Comparison of ENCODE assay signal across 8 mouse cellular contexts in genomic region chr4:155409058-155409776, GRCm38 (mm10). TPM values are rescaled to one million over a fixed set of nuclear protein-coding genes. Genes with fewer than 3 reads are reported as not detected.
DNase-seq lines count a peak whose midpoint lies in the region; ATAC-seq and TF ChIP-seq lines count a peak whose summit lies in the region.

TSS of gene Cfap74 (plus strand) at chr4:155409190.

- H3K27me3 ChIP-seq in embryonic facial prominence, embryonic 13.5 days: no peaks in the 10 kb centered on the region
- no peaks in the 10 kb centered on the region for H3K27me3 ChIP-seq in kidney, adult 2 months (replicated peaks; ENCODE audit: control insufficient read depth, insufficient read depth, low read length)
- no peaks in the 10 kb centered on the region for H3K27me3 ChIP-seq in limb, embryonic 11.5 days (ENCODE audit: control insufficient read depth, insufficient read depth, low read length)
- no peaks in the 10 kb centered on the region for H3K27me3 ChIP-seq in midbrain, embryonic 15.5 days (replicated peaks)
- no peaks in the 10 kb centered on the region for H3K27me3 ChIP-seq in stomach, embryonic 14.5 days (ENCODE audit: control insufficient read depth, insufficient read depth, low read length)

- ATAC-seq in embryonic facial prominence, embryonic 13.5 days (ENCODE audit: insufficient number of reproducible peaks, insufficient read depth, low FRiP score, low TSS enrichment, low read depth): peak; percentile 91
- ATAC-seq in limb, embryonic 11.5 days (ENCODE audit: insufficient number of reproducible peaks, low FRiP score, low TSS enrichment, low read depth): peak; percentile 97
- ATAC-seq in midbrain, embryonic 15.5 days (replicated peaks): peak; percentile 99
- peak; percentile 91 for ATAC-seq in stomach, embryonic 14.5 days (ENCODE audit: insufficient number of reproducible peaks, insufficient read depth, low FRiP score, low read depth)

- peak within 1 kb of the TSS; percentile 87 for H3K4me2 ChIP-seq in embryonic facial prominence, embryonic 13.5 days
- peak within 1 kb of the TSS; percentile 88 for H3K4me2 ChIP-seq in limb, embryonic 11.5 days (ENCODE audit: low read depth, severe bottlenecking)
- H3K4me2 ChIP-seq in midbrain, embryonic 15.5 days: peak within 1 kb of the TSS; percentile 79
- peak within 1 kb of the TSS; percentile 70 for H3K4me2 ChIP-seq in stomach, embryonic 14.5 days (replicated peaks; ENCODE audit: low read depth, low read length)

- H3K4me1 ChIP-seq in embryonic facial prominence, embryonic 13.5 days: peaks cover 10% of the 10 kb centered on the region; the same call in 1 of the 2 replicates
- no peaks in the 10 kb centered on the region for H3K4me1 ChIP-seq in kidney, adult 2 months (ENCODE audit: control insufficient read depth, insufficient read depth, low read length)
- peaks cover 4% of the 10 kb centered on the region; the same call in 1 of the 2 replicates for H3K4me1 ChIP-seq in limb, embryonic 11.5 days (ENCODE audit: control insufficient read depth, insufficient read depth, low read length)
- H3K4me1 ChIP-seq in midbrain, embryonic 15.5 days: peaks cover 8% of the 10 kb centered on the region
- 0 out of 2 replicates have a peak, but pooled peaks cover 3% of the 10 kb centered on the region for H3K4me1 ChIP-seq in stomach, embryonic 14.5 days (ENCODE audit: control insufficient read depth, insufficient read depth, low read length)

- H3K4me3 ChIP-seq in embryonic facial prominence, embryonic 13.5 days: peak within 1 kb of the TSS; percentile 57
- peak within 1 kb of the TSS; percentile 44 for H3K4me3 ChIP-seq in kidney, adult 2 months (ENCODE audit: insufficient read depth, low read depth, low read length)
- peak within 1 kb of the TSS; percentile 51 for H3K4me3 ChIP-seq in limb, embryonic 11.5 days (ENCODE audit: low read depth, low read length)
- peak within 1 kb of the TSS; percentile 56 for H3K4me3 ChIP-seq in midbrain, embryonic 15.5 days
- H3K4me3 ChIP-seq in stomach, embryonic 14.5 days (ENCODE audit: low read depth, low read length): peak within 1 kb of the TSS; percentile 45

- under 1% methylated on average over 35 of the region's 35 CpGs for WGBS in embryonic facial prominence, embryonic 13.5 days
- WGBS in kidney, adult 2 months: 2% methylated on average over 35 of the region's 35 CpGs
- under 1% methylated on average over 35 of the region's 35 CpGs for WGBS in limb, embryonic 11.5 days
- under 1% methylated on average over 35 of the region's 35 CpGs for WGBS in midbrain, embryonic 15.5 days
- 1% methylated on average over 35 of the region's 35 CpGs for WGBS in stomach, embryonic 14.5 days

- H3K36me3 ChIP-seq in embryonic facial prominence, embryonic 13.5 days: no peaks in the 10 kb centered on the region
- no peaks in the 10 kb centered on the region for H3K36me3 ChIP-seq in kidney, adult 2 months (ENCODE audit: control insufficient read depth, insufficient read depth, low read length)
- H3K36me3 ChIP-seq in limb, embryonic 11.5 days (ENCODE audit: control insufficient read depth, insufficient read depth, low read length): no peaks in the 10 kb centered on the region
- H3K36me3 ChIP-seq in midbrain, embryonic 15.5 days (replicated peaks): no peaks in the 10 kb centered on the region
- H3K36me3 ChIP-seq in stomach, embryonic 14.5 days (ENCODE audit: control insufficient read depth, insufficient read depth, low read length): no peaks in the 10 kb centered on the region

- no peak within 1 kb of the TSS for H3K27ac ChIP-seq in embryonic facial prominence, embryonic 13.5 days
- no peak within 1 kb of the TSS for H3K27ac ChIP-seq in kidney, adult 2 months (ENCODE audit: insufficient read depth, low read depth, low read length)
- H3K27ac ChIP-seq in limb, embryonic 11.5 days (replicated peaks; ENCODE audit: low read depth, low read length): peak within 1 kb of the TSS; percentile 39; the same call in 1 of the 2 replicates
- H3K27ac ChIP-seq in midbrain, embryonic 15.5 days: peak within 1 kb of the TSS; percentile 70
- H3K27ac ChIP-seq in stomach, embryonic 14.5 days (ENCODE audit: low read length): no peak within 1 kb of the TSS

- no peak for TF ChIP-seq CTCF in kidney, adult 2 months (conservative IDR thresholded peaks at IDR 0.05; ENCODE audit: insufficient read depth, insufficient read length, low read depth, low read length)

- H3K9ac ChIP-seq in embryonic facial prominence, embryonic 13.5 days: peak within 1 kb of the TSS; percentile 66
- peak within 1 kb of the TSS; percentile 47 for H3K9ac ChIP-seq in limb, embryonic 11.5 days (ENCODE audit: low read length)
- H3K9ac ChIP-seq in midbrain, embryonic 15.5 days: peak within 1 kb of the TSS; percentile 34
- H3K9ac ChIP-seq in stomach, embryonic 14.5 days (replicated peaks; ENCODE audit: low read depth, low read length): no peak within 1 kb of the TSS; the same call in 1 of the 2 replicates

- TF ChIP-seq POLR2A in kidney, adult 2 months (IDR thresholded peaks at IDR 0.05; ENCODE audit: low read depth, low read length): no peak

- peak; percentile 36 to 45 for DNase-seq in urinary bladder, adult 18-20 months (ENCODE audit: low spot score in 2 of 2)
- DNase-seq in urinary bladder, adult 2 months (ENCODE audit: low spot score): no peak
- peak; percentile 68 for DNase-seq in heart, adult 8-10 months (ENCODE audit: low spot score)
- peak; percentile 57 for DNase-seq in kidney, adult 2 months
- peak; percentile 93 for DNase-seq in limb, embryonic 11.5 days (ENCODE audit: low spot score)

- H3K9me3 ChIP-seq in embryonic facial prominence, embryonic 13.5 days: no peaks in the 10 kb centered on the region
- no peaks in the 10 kb centered on the region for H3K9me3 ChIP-seq in limb, embryonic 11.5 days (ENCODE audit: control insufficient read depth, low read length)
- no peaks in the 10 kb centered on the region for H3K9me3 ChIP-seq in midbrain, embryonic 15.5 days
- no peaks in the 10 kb centered on the region for H3K9me3 ChIP-seq in stomach, embryonic 14.5 days (ENCODE audit: control insufficient read depth, low read depth, low read length)

RNA-seq across cellular contexts. Expression of gene Cfap74, which starts in this region (rescaled TPM):
- polyA plus RNA-seq in urinary bladder, adult 2 months (2012; rRNA removed): 2.4 and 2.5 TPM in 2 replicates
- 3.8 and 4.7 TPM in 2 replicates for polyA plus RNA-seq in embryonic facial prominence, embryonic 13.5 days (2015; fragmentation: Nextera tagmentation; extraction: Ambion mirVana)
- total RNA-seq in heart, adult 8-10 months (2022): under 1 TPM; 0.19 to 0.38 (median 0.27) TPM
- 0.27 and 0.42 TPM in 2 replicates for polyA plus RNA-seq in kidney, adult 2 months (2012; rRNA removed)
- polyA plus RNA-seq in limb, embryonic 11.5 days (2014; fragmentation: Nextera tagmentation; extraction: Ambion mirVana): 5.1 and 6.1 TPM in 2 replicates
- polyA plus RNA-seq in midbrain, embryonic 15.5 days (2015; fragmentation: Nextera tagmentation; extraction: Ambion mirVana): 4.5 and 5.3 TPM in 2 replicates
- 2.8 and 3.8 TPM in 2 replicates for polyA plus RNA-seq in stomach, embryonic 14.5 days (2014; fragmentation: Nextera tagmentation; extraction: Ambion mirVana)

Comparison
In these comparisons a context has a peak if more than half of its experiments do, and no peak if none do; other contexts are left out.
1. Peak in DNase-seq in heart, adult 8-10 months; RNA of the gene not detected or under 1 TPM.
2. Peak in DNase-seq and H3K4me3 ChIP-seq in kidney, adult 2 months; RNA of the gene not detected or under 1 TPM.
3. H3K27ac ChIP-seq: peak in limb, embryonic 11.5 days (single experiment) and midbrain, embryonic 15.5 days (single experiment); none in embryonic facial prominence, embryonic 13.5 days (single experiment), kidney, adult 2 months (single experiment) and stomach, embryonic 14.5 days (single experiment).
4. Peak in every context shown above with its lines, with median percentiles within 50 percentile points of each other: ATAC-seq, H3K4me2 ChIP-seq and H3K4me3 ChIP-seq.